Mouse (Mus musculus): ENCODE data around the gene Vmn2r75. TPM values are rescaled to one million over a fixed set of nuclear protein-coding genes. Genes with fewer than 3 reads are reported as not detected.
"Not testable (repeated sequence)": the region's sequence is repeated elsewhere in the genome, so short reads cannot be mapped to it uniquely, and the experiment has no call there.

The Vmn2r75 gene
- not detected in 2 replicates for polyA plus RNA-seq (2012; rRNA removed)

GRCm38 (mm10) chr7:86171678-86172077, at the start of gene Vmn2r75:
Vmn2r75 (minus strand) TSS chr7:86171778.
- H3K36me3 ChIP-seq (ENCODE audit: control insufficient read depth, insufficient read depth, low read length); H3K27ac ChIP-seq (ENCODE audit: insufficient read depth, low read length); H3K4me3 ChIP-seq (ENCODE audit: extremely low read depth, insufficient read depth, insufficient read length); H3K4me1 ChIP-seq (ENCODE audit: control insufficient read depth, insufficient read depth, insufficient read length); DNase-seq (ENCODE audit: low read depth in 1 of 2, low spot score in 2 of 2); H3K27me3 ChIP-seq (ENCODE audit: control insufficient read depth, insufficient read depth, low read length): not testable (repeated sequence)
- 29% methylated on average over 1 of the region's 1 CpGs for WGBS

GRCm38 (mm10) chr7:86211345-86211744, 39.8 kb upstream of the Vmn2r75 start:
- no peaks in the 10 kb centered on the region for H3K27me3 ChIP-seq (ENCODE audit: control insufficient read depth, insufficient read depth, low read length)
- no peak overlapping the region for H3K27ac ChIP-seq (ENCODE audit: insufficient read depth, low read length)
- DNase-seq (ENCODE audit: low read depth in 1 of 2, low spot score in 2 of 2), result no peak
- TF ChIP-seq POLR2A (IDR thresholded peaks at IDR 0.05; ENCODE audit: low read depth, low read length) (no peak), CTCF (IDR thresholded peaks at IDR 0.05; ENCODE audit: extremely low read depth, insufficient read depth, insufficient read length, insufficient replicate concordance) (no peak)
- H3K4me1 ChIP-seq (ENCODE audit: control insufficient read depth, insufficient read depth, insufficient read length), result no peaks in the 10 kb centered on the region
- no peaks in the 10 kb centered on the region for H3K36me3 ChIP-seq (ENCODE audit: control insufficient read depth, insufficient read depth, low read length)
- no peak overlapping the region for H3K4me3 ChIP-seq (ENCODE audit: extremely low read depth, insufficient read depth, insufficient read length)

Other genes starting within 250 kb of the Vmn2r75 start
- not detected in 2 replicates for gene Vmn2r74, start 210.1 kb downstream of the Vmn2r75 start, polyA plus RNA-seq (2012; rRNA removed)
- not detected in 2 replicates for gene Vmn2r76, start 74.5 kb upstream of the Vmn2r75 start, polyA plus RNA-seq (2012; rRNA removed)
- not detected in 2 replicates for gene Olfr310, start 105.4 kb upstream of the Vmn2r75 start, polyA plus RNA-seq (2012; rRNA removed)
- not detected in 2 replicates for gene Olfr309, start 141.9 kb upstream of the Vmn2r75 start, polyA plus RNA-seq (2012; rRNA removed)
- not detected in 2 replicates for gene Olfr308, start 153.9 kb upstream of the Vmn2r75 start, polyA plus RNA-seq (2012; rRNA removed)
- gene Olfr307, start 165.8 kb upstream of the Vmn2r75 start, polyA plus RNA-seq (2012; rRNA removed), result not detected in 2 replicates
- gene Olfr305, start 195.2 kb upstream of the Vmn2r75 start, polyA plus RNA-seq (2012; rRNA removed), result not detected in 2 replicates
- not detected in 2 replicates for gene Olfr304, start 214.9 kb upstream of the Vmn2r75 start, polyA plus RNA-seq (2012; rRNA removed)
- not detected in 2 replicates for gene Olfr303, start 226.0 kb upstream of the Vmn2r75 start, polyA plus RNA-seq (2012; rRNA removed)
- gene Olfr301, start 232.1 kb upstream of the Vmn2r75 start, polyA plus RNA-seq (2012; rRNA removed), result not detected in 2 replicates

Data from spleen, adult 2 months (tissue).